Mouse (Mus musculus): ENCODE data around the gene Spns2.
"Not testable (repeated sequence)": the region's sequence is repeated elsewhere in the genome, so short reads cannot be mapped to it uniquely, and the experiment has no call there.

Spns2 gene

DNA sequence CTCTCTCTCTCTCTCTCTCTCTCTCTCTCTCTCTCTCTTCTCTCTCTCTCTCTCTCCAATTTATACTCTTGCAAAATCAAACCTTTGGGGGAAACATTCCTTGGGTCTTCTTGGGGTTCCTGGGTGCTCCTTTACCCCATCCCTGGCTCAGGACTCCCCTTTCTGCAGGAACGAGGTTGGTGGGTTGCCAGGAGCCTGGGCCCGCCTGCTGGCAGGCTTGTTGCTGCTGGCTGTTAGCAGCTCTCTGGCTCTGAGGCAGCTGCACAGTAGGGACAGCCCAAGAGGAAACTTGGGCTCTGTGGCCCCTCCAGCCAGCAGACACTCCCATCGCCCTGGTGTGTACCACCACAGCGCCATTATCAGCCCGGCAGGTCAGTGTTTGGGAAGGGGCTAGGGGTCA lies 53.4 kb downstream of the Spns2 start:
- DNase-seq (ENCODE audit: low spot score), result no peak

DNA sequence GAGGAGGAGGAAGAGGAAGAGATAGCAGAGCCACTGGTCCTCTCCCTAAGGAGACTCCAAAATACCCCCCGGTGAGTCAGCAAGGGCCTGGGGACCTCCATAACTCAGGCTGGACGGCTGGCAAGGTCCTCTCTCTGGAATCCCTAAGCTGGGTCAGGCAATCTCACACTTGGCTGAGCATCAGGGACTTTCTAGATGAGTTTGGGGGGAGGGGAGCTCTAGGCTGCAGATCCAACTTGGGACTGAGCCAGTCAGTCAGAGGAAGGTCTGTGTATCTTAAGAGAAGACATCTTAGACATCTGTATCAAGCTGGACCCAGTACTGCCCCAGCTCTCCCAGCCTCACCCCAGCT lies 54.0 kb downstream of the Spns2 start:
- DNase-seq (ENCODE audit: low spot score), result no peak

DNA sequence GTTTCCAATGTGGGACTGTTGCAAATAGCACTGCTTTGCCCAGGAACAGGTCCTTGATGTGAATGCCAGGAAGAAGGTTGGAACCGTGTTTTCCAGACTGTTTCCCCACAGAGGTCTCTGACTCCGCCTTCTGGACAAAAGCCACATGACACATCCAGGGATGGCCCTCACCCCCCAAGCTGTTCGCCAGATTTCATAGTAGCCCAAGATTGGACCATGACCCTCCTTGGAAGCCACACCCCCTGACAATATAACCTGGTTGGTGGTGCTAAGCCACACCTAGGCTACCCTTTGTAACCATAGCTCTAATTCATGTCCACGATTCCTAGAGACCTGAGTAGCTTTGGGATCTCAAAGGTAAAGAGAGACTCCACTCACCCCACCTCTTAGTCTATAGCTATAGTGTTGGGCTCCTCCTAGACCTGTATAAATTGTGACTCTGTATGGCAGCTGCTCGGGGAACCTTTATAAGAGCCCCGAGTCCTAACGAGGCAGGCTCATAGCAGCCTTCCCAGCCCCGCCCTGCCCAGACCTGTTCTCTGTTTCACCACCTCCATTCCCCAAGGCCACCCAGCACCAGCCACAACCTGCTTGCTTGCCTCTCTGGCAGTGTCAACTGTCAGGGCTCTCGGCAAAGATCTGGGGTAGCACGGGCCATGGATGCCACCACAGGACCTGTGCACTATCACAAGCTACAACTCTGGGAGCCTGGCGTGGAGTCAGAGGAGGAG lies 54.6 kb downstream of the Spns2 start, which contains the start of gene Ggt6:
Ggt6 (plus strand) TSS at position 564 of the 731 bp plus-strand sequence.
- DNase-seq (ENCODE audit: low spot score), result no peak

DNA sequence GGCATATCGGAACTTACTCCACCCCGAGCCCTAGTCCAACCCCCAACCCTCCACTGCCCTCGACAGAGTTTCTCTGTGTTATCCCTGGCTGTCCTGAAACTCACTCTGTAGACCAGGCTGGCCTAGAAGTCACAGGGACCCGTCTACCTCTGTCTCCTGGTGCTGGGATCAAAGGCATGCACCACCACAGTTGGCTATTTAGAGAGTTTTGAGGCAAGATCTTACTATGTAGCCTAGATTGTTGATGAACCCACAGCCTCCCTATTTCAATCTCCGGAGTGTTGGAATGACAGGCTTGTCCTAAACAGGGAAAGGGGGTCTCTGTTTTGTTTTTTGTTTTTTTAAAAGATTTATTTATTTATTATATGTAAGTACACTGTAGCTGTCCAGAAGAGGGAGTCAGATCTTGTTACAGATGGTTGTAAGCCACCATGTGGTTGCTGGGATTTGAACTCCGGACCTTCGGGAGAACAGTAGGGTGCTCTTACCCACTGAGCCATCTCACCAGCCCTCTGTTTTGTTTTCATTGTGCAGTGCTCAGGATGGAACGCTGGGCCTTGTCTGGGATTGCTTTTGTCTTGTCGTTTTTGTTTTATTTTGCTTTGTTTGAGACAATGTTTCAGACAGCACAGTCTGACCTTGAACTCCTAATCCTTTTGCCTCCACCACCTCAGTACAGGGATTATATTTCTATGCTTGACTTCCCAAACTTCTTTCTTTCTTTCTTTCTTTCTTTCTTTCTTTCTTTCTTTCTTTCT lies 59.2 kb downstream of the Spns2 start:
- DNase-seq (ENCODE audit: low spot score), result not testable (repeated sequence)

DNA sequence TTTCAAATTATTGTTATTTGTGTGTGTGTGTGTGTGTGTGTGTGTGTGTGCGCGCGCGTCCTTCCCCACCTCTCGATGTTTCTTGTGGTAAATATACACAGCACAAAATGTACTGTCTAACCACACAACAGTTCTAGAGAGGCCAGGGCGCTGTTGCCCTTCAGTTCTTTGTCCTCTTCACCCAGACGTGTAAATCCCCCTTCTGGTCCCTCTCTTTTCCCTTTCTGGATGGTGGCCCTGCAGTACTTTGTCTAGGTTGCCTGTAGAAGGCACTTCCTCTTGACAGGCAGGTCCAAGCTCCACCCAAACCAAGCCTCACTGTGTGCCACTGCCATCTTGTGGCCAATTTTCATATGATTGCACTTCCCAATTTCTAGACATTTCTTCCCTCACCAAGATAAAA lies 60.4 kb downstream of the Spns2 start:
- DNase-seq (ENCODE audit: low spot score), result no peak

DNA sequence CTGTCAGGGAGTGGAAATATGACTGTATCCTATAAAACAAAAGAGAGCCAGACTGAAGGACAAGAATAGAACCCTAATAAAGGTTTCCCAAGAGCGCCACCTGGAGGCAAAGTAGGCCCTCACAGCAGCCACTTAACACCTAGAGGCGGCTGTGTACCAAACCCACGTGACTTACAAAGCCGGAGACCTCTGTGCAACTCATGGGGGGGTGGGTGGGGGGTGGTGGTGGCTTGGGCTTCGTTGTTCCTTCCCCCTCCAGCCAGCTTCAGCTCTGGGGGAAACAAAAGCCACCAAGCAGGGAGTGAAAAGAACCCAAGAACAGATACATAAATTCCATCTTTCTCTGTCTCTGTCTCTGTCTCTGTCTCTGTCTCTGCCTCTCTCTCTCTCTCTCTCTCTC lies 61.0 kb downstream of the Spns2 start:
- peak; percentile 54 for DNase-seq (ENCODE audit: low spot score)

DNA sequence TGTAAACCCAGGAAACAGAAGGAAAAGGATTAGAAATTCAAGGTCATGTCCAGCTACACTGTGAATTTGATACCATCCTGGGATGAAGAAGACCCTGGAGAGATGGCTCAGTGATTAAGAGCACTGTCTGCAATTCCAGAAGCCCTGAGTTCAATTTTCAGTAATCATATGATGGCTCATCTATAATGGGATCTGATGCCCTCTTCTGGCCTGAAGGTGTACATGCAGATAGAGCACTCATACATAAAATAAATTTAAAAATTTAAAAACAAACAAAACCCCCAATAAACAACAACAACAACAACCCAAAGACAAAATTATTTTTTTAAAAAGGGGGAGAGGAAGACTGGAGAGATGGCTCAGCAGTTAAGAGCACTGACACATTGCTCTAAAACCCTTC lies 62.8 kb downstream of the Spns2 start:
- no peak for DNase-seq (ENCODE audit: low spot score)

DNA sequence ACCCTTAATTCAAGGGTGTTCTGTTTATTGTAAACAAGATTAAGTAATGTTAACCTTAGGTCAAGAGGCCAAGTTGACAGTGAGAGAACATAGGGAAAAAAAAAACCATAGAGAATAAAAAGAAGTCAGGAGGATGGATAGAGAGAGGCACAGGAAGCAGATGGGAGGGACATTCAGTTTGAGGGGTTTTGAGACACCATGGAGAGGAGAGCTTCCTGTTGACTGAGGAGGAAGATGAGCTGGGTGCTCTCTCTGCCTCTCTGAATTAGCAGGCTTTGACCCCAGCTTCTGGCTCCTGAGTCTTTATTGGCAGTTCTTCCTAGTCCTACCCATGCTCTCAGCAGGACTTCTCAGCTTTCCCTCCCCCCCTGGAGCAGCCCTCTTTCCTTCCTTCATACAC lies 64.5 kb downstream of the Spns2 start:
- DNase-seq (ENCODE audit: low spot score), result no peak

DNA sequence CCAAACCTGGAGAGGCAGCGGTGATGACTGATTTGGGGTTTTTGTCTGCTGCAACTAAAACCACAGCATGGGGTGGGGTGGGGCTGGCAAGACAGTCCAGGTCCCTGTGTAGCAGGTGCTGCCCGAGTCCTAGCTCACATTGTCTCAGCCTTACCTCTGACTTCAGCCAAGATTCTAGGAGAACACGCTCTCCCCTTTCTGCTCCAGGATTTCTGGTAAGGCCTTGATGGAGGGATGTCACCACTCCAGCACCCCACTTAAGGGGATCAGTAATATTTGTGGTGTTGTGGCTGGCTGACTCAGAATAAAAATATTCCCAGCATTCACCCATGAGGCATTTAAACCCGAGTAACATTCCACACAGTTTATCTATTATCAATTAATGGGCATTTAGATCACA lies 66.0 kb downstream of the Spns2 start:
- DNase-seq (ENCODE audit: low spot score), result no peak

DNA sequence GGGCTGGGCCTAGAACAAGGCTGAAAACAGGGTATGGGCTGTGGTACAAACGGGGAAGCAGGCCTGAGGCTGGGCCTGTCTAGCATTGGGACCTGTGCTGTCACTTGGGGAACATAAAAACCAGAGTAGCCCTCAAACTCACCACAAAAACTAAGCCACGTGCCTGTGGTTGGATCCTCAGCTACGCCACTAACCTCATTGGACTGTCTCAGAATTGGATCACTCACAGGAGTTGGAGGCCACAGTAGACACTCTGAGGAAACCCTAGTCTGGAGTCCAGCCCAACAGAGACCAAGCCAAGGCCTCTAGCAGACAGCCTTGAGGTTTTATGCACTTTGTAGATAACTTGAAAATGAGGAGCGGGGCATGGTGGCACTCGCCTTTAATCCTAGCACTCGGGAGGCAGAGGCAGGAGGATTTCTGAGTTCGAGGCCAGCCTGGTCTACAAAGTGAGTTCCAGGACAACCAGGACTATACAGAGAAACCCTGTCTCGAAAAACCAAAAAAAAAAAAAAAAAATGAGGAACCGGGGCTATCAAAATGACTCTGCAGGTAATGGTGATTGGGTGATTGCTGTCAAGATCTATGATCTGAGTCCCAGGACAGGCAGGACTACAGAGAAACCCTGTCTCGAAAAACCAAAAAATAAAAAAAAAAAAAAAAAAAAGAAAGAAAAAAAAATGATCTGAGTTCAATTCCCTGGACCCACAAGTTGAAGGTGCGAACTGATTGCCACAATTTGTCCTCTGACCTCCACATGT lies 68.0 kb downstream of the Spns2 start:
- DNase-seq (ENCODE audit: low spot score), result no peak

DNA sequence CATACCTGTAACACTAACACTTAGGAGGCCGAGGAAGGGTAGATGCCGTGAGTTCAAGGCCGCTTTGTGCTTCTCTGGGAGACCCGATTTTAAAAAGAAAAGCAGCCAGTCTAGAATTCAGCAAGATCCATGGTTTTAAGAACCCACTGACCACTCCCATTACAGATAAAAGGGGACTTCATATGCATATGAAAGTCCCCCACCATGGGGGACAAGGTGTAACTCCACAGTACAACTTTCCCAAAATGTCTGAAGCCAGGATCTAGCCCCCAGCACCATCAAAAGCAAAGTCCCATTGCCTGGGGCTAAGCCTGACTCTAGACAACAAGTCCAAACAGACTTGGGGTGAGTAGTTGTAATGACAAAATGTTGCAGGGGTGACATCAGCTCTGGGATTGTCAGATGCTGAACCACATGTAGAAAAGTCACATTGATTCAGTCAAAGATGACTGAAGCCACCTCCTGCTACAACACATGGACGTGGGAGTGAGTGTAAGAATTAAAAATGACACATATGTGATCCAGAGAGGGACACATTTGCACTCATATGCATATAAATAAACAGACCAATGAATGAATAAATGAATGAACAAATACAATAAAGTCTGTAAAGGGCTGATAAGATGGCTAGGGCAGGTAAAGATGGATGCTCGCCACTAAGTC lies 69.1 kb downstream of the Spns2 start:
- DNase-seq (ENCODE audit: low spot score), result no peak

DNA sequence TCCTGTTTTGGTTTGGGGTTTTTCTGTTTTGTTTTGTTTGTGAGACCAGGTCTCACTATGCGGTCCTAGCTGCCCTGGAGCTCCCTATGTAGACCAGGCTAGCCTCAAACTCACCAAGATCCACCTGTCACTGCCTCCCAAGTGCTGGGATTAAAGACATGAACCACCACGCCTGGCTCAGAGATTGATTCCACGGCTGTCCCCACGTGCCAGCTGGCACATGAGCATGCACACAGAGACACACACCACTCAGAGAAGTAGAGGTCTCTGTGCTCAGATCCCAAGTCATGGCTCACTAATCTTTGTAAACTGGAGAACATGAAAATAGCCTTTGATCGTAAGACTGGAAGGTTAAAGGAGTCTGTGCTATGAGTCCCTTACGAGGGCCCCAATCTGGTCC lies 70.7 kb downstream of the Spns2 start:
- DNase-seq (ENCODE audit: low spot score), result no peak

DNA sequence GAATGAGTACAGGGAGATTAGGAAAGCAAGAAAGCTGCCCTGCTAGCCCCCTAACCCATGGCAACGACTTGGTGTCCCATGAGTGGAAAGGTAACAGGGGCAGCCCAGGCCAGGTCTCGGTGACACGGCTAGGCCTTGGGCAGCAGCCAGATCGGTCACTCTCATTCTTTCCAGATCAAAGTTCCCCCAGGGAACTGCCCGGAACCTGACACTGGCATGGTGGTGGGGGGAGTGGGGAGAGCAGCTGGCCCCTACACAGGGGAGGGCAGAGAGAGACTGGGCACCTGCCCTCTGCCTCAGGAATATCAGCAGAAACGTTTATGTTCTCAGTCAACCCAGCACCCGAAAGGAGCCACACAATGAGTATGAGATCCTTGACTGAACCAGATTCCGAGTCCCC lies 71.5 kb downstream of the Spns2 start:
- no peak for DNase-seq (ENCODE audit: low spot score)

DNA sequence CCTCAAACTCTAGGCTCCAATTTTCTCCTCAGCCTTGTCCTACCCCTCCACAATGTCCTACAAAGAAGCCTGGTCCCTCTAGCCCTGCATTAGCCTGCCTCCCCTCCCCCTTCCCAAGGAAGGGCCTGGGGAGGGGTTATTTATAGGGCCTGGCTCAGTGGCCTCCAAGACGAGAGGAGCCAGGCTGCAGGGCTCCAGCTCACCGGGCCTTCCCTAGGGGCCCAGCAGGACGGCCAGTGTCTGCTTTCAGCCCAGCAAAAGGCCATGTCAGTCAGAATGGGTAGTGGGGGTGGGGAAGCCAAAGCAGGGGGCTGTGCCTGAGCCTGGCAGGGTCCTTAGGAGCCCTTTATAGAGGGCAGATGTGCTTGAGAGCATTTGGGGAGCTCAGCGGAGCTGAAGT lies 72.3 kb downstream of the Spns2 start:
- no peak for DNase-seq (ENCODE audit: low spot score)

DNA sequence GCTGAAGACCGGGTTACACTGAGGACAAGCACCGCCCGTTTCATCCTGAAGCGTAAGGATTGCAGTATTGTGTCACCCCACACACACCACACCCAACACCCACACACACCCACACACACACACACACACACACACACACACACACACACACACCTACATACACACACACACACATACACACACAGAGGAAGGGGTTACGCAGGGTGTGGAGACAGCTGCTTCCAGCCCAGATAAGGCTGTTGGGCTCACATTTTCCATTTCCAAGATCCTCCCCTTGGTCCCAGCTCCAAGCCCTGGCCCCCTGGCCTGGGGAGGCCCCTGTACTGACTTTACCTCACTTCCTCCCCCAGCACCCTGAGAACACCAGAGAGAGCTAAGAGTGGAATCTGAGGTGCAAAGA lies 73.0 kb downstream of the Spns2 start:
- no peak for DNase-seq (ENCODE audit: low spot score)

DNA sequence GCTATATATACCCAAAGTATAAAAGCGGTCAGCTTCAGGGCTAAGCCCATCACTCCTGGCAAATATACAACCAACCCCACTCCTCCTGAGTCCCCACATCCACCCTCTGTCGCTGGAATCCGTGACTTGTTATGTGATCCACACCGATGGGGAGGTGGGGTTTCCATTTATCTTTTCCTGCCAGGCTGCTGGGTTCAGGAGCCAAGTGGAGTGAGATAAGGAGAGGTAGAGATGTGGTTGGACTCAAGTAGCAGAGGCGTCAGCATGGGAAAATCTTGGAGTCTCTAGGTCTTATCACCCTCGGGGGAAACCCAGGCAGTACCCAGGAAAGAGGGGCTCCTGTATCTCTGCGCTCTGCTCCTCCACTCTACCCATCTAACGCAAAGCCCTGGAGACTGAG lies 74.5 kb downstream of the Spns2 start:
- no peak for DNase-seq (ENCODE audit: low spot score)

DNA sequence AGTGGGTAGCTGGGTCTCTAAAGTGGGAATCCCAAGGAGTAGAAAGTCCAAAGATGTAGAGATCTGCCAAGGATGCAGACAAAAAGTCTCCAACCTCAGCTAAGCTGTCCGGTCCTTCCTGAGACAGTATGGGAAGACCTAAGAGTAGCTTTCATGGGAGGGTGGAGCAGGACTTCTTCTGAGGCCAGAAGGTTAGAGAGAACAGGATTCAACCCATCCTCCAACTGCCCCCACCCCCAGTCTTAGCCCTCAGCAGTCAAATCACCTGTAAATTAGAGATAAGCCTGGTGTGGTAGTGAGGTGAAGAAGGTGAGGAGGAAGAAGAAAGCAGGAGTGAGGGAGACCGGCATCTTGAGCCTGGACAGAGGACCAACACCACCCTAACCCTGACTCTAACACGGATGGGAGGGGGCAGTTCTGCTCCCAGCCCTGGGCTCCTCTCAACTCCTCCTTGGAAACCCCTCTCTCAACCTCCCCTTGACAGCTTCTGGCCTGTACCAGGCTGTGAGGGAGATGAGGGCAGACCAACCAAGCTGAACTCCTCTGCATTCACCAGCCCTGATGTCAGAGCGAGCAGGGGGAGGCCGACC lies 76.0 kb downstream of the Spns2 start:
- DNase-seq (ENCODE audit: low spot score), result no peak

DNA sequence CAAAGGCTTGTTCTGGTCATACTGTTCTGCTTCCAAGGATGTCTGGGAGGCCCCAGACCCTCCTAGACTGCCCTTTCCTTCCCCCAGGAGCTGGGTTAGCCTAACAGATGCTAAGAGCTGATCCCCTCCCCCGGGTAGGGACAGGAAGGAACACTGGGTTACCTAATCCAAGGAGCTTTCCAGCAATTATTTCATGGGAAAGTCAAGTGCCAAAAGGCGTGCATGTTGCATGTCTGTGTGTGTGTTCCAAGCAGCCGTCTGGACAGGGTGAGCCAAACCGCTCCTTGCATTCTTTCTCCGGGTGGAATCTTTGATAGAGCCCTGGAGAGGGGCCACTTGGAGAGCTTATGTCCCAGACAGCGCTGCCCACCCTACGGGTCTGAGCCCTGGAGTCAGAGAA lies 76.7 kb downstream of the Spns2 start:
- no peak for DNase-seq (ENCODE audit: low spot score)

DNA sequence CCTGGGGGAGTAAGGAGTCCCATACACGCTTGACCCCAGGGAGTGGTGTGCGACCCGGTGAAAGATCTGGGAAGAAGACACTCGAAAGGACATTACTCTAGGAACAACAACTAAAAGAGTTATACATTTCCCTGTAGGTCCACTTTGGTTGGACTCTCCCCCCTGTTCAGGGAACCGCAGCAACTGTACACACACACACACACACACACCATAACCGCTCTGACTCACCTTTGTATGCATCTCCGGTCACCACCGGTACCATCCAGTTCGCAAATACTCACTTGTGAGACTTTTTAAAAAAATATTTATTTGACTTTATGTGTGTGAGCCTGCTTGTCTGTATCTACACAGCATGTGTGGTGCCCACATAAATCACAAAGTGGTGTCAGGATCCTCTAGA lies 77.8 kb downstream of the Spns2 start:
- DNase-seq (ENCODE audit: low spot score), result no peak

DNA sequence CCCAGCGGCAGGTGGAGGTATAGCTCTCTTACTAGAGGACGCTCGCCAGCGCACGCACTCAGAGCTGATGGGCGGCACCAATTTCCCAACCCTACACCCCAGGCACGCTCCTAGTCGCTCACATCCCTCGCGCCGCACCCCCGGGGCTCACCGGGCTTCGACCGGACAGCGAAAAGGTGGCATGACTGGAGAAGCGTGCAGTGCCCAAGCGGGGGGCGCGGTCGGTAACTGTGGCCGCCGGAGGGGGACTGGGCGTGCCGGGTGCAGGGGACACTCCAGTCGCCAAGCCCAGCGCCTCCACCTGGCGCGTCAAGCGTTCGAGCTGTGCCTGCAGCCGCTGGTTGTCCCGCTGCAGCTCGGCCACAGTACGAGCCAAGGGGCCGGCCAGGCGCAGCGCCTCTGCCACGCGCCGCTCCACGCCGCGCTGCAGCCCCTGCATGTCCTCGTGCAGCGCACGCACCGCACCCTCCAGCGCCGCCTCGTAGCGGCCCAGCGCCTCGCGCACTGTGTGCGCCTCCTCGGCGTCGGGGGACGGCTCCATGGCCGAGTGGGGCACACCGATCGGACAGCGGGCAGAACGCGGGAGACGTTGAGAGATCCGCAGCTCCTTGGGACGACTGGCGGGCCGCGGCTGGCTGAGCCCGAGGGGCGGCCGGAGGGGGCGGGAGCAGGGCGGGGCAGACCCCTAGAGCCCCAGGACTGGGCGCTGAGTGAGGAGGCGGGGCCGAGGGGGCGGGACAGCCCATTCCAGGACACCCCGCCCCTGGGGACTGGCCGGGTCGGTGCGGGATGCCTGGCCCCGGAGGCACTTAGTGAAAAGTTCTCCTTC lies 78.4 kb downstream of the Spns2 start, which contains the start of gene Smtnl2:
Smtnl2 (minus strand) TSS at position 621 of the 829 bp plus-strand sequence.
- DNase-seq (ENCODE audit: low spot score), result peak; percentile 61

DNA sequence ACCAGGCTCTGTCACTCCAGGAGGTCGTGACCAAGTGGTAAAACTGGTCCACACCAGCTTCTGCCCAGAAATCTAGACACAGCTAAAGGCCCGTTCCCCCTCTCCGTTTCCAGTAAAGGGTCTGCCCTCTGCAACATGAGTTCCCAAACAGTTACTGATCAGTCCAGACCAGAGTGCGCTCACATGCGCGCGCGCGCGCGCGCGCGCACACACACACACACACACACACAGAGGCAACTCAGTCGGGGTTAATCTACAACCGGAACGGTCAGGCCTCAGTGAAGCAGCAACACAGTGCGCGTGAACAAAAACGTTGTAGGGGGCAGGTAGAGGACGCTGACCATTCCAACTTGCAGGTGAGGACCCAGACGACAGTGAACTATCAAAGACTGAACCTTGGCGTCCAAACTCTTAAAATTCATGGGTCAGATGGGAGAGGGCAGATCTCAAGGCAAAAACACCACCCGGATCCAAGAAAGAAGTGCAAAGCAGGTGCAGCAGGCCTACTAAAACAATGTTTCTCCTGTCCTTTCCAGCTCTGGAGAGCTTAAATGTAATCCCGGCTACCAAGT lies 79.1 kb downstream of the Spns2 start:
- no peak for DNase-seq (ENCODE audit: low spot score)
